Mouse (Mus musculus) 3T3-L1 (cell line): ENCODE measurements around the gene Scfd2.

Experiments
- DNase-seq: peaks from one replicate; pipeline ENCODE4 v3.0.0-alpha.2; 2015; ENCODE audit warnings: low read depth, low spot score

Gene Scfd2

GRCm38 (mm10) chr5:74365984-74366709 lies 165.4 kb downstream of the Scfd2 start:
- peak; percentile 13 for DNase-seq

DNA sequence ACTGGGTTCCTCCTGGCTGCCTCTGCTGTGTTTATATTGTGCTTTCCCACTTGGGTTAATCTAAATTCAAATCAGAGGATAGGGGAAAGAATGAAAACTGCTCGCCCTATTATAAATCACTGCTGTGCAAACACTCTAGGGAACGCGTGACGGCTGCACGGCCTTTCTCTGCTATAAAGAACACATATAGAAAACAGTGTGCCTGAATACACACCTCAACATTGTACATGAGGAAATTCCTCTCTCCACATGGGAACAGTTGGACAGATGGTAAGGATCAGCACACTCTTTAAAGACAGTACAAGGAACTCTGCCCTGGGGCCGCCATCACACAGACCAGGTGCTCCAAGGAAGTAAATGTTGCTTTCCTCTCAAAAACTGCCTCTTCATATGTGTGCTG lies 166.2 kb downstream of the Scfd2 start:
- no peak for DNase-seq

- DNase-seq: peak; percentile 14
Measured at GRCm38 (mm10) chr5:74363296-74363695, 168.3 kb downstream of the Scfd2 start.

DNA sequence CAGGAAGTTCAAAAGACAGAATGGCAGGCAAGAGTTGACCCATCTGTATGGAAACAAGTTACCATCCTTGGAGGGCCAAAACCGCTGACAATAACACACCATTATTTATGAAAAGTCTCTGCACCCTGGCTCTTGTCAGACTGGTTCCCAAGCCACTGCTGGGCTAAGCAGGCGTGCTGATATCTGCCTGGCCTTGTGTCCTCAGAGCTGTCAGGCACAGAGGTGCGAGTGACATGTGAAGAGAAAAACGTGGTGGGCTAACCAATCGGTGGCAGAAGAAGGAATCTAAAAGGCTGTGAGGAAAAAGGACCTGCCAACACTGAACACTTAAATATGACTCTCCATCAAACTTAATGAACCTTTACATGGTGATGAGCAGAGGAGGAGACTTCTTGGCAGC lies 170.0 kb downstream of the Scfd2 start:
- DNase-seq: no peak

- no peak for DNase-seq
Measured at GRCm38 (mm10) chr5:74358033-74358432, 173.5 kb downstream of the Scfd2 start.

DNA sequence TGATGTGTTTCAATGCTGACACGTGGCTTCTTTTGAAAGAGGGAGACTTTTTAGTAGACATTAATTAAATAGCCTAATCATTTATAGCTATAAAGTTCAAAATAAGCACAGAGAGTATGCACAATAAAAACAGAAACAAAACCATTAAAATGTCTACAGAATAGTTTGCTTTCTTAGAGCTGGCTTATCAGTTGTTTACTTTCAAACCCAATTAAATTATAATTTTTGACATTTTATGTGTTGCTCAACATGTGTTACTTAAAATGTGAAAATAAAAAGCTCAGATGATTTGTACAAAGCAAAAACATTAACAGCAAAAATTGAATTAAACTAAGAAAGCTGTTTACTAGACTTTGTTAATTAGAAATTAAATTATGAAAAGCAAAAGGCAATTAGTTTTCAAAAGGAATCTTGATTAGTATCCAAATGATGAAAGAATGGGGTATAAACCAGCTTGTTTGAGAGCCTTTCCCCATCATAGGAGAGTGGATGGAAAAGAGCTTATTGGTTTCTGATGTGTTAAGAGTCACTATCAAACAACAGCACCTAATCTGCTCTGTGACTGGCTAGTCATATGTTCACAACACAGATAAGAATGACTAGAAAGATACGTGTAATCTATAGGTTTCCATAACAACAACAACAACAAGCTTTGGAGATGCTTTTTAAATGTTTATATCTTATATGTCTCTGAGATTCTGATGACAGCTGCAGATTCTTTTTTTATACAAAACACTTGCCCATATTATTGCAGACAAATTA lies 176.0 kb downstream of the Scfd2 start:
- DNase-seq: no peak

- no peak for DNase-seq
Measured at GRCm38 (mm10) chr5:74350909-74351308, 180.7 kb downstream of the Scfd2 start.

GRCm38 (mm10) chr5:74348079-74348870 lies 183.3 kb downstream of the Scfd2 start:
- DNase-seq: no peak

- DNase-seq: no peak
Measured at GRCm38 (mm10) chr5:74343045-74343444, 188.5 kb downstream of the Scfd2 start.

DNA sequence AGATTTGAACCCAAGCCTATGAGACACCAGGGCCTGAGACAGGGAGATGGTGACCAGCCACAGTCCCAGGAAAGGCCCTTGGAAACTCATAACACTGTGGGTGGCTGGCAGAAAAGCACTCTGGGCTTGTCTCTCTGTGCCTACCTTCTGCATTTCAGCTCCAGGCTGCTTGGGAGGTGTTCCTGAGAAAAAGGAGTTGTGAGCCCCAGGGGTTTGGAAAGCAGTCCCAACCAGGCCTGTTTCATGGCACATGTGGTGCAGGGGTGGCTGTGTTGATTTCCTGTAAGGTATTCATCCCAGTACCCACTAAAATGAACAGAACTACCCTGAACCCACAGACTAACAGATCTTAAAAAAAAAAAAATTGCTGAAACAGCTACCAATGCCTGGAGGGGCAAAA lies 189.0 kb downstream of the Scfd2 start:
- DNase-seq: no peak

DNA sequence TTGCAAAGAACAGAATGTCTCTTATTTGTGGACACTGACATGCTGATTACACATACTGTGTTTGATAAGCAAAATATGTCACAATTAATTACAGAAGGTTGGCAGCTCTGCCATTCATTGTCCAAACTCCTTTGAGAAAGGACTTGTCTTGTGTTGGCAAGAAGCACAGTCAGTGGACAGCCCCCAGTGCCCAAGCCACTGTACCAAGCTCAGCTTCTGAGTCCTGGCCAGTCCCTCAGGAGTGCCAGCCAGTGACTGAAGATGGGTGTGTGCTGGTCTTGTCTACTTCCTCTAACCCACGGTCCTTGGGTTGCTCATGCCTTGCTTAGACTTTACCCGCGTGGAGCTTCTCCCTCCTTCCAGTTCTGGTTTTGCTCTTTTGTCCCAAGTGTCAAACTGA lies 194.1 kb downstream of the Scfd2 start:
- no peak for DNase-seq

GRCm38 (mm10) chr5:74336780-74337179 lies 194.8 kb downstream of the Scfd2 start:
- DNase-seq: no peak

DNA sequence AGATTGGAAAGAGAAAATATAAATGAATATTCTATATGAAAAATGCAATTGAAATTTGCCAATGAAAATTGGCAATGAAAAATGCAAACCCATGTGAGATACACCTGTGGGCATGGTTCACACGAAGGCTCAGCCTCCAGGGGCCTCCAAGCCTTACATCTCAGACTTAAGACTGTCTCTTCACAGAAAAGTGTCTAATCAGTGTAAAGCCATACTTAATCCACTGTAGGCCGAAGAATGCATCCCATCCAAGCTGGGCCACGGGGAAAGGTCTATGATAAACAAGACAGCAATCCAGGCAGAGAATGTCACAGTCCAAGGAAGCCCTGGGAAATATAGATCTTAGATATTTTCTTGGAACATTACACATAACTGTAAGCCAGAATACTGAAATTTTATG lies 198.3 kb downstream of the Scfd2 start:
- no peak for DNase-seq

DNA sequence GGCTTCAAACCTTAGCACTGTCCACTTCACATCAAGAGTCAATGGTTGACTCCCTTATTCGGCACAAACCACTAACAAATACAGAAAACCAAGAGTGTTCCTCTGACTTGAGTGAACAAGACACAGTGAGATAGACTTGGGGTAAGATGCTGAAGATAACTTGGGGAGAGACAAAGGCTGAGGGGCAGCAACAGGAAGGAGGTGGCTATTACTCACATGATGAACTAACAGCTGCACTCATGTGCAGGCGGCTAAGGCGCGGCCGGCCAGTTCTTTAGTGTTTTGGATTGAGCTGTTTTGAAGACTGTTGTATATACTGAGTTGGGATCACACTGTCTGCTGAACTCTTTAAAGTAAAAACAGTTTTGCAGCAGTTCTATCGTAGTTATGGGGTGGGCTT lies 205.3 kb downstream of the Scfd2 start:
- no peak for DNase-seq

DNA sequence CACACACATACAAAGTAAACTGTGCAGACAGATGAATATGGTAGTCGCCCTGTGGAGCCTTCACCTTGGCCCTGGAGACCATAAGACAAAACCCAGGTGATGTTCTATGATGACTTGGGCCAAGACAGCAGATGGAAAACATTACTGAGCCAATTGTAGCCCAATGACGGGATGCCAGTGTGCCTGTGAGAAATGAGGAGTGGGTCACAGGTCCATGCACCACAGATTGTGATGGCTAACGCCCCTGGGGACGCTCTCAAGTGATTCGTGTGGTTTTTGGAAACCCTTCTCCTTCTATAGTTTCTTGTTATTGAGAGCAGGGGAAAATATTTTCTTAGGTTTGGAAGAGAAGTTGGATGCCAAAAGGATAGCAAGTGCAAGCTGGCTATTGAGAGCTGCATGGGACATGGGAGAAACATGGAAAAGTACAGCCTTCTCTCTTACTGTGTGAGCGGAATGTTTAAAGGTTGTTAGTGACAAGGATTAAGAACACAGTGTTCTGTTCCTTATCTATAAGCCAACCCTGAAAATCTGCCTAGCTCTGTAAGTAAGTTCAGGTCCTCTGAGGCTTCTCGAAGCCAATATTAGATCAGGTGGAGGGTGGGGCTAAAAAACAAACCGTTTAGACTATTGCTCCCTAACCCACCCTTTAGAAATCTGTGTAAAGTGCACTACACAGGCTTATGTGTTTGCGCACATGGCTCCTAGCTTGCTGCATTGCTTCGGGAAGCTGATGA lies 210.4 kb downstream of the Scfd2 start:
- DNase-seq: no peak

- no peak for DNase-seq
Measured at GRCm38 (mm10) chr5:74319551-74319950, 212.0 kb downstream of the Scfd2 start.

DNA sequence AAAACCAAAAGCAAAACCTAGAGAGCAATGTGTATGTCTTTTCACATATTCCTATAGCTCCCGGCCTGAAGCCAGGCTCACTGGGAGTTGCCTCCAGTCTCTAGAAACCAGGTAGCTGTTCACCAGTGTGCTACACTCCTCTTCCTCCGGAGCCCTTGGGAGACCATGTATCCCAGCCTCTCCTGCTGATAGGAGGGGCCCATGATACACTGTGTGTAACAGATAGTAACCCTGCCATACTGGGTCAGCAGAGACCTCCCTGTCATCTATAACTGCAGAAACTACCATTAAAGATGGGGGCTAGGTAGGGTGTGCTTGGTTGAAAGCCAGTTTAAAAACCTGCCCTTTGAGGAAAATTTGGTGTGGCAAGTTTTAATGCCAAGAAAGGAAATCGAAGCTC lies 214.4 kb downstream of the Scfd2 start:
- DNase-seq: no peak

GRCm38 (mm10) chr5:74316333-74316945 lies 215.1 kb downstream of the Scfd2 start:
- no peak for DNase-seq

DNA sequence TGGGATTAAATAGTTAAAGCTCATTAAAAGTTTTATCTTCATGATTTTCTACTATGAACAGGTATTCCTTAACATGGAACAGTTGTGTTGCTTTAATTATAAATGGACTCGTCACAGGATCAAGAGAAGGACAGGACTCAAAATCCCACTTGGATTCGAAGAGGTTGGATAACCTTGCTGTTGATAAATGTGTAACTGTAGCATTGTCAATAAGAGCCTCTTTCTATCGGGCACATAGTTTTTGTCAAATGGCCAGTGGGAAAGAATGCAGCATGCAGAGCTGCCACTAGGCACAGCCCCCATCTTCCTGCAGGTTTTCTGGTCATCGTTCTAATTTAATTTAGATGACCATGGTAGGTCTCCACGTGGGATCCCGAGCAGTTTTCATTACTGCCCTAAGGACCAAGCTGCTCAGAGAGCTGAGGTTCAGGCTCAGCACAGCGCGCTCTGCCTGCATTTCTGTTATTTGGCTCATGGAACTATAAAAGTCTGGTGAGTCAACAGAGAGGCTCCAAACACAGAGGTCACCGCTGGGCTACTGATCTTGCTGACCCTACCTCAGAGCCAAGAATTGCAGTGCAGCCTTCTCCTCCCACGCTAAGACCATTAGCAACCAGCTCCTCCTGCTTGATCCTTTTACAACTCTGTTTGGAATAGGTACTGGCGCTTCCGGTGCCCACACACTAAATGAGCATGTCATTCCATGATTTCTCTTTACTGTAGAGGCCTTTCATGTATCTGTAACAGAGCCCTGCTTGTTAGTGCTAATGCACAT lies 215.9 kb downstream of the Scfd2 start:
- peak; percentile 63 for DNase-seq

DNA sequence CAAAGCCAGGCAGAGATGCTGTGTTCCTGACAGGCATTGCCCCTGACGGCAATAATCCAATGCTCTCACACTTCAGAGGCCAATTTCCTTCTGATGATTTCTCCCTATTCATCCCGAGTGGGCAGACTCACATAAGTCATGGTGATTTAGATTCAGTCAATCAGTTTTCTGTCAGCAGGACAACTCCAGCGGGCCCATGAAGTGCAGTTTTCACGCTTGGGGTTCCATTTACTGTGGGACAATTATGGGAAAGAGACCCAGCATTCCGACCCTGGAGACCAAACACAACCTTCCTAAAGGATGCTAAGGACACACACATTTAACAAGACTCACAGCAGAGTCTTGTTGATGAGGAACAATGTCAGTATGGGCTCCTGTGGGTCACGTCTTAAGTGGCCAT lies 217.1 kb downstream of the Scfd2 start:
- no peak for DNase-seq

DNA sequence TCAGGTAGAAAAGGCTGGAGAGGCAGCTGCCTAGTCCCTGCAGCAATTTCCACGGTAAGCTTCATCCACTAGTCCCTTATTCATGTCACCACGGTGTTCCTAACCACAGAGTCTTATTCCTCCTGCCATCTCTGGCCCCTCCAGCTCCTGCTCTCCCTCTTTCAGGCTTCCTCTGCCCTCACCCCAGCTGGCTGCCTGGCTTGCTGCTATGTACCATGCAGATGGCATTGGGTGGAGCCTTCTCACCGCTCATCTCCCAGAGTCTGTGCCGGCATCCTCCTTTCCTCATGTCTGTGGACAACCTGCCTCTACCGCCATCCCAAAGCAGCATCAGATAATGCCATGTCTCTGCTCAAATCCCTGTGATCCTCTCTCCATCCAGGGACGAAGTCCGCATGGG lies 218.0 kb downstream of the Scfd2 start:
- no peak for DNase-seq
